Mouse (Mus musculus): ENCODE data around the gene Dand5. TPM values are rescaled to one million over a fixed set of nuclear protein-coding genes. Genes with fewer than 3 reads are reported as not detected.
A peak's percentile ranks its signal among the peaks of the same experiment; 100 is the strongest.

Gene Dand5
- total RNA-seq, 1 experiment from 2014 or later, result 2.8 TPM

DNA sequence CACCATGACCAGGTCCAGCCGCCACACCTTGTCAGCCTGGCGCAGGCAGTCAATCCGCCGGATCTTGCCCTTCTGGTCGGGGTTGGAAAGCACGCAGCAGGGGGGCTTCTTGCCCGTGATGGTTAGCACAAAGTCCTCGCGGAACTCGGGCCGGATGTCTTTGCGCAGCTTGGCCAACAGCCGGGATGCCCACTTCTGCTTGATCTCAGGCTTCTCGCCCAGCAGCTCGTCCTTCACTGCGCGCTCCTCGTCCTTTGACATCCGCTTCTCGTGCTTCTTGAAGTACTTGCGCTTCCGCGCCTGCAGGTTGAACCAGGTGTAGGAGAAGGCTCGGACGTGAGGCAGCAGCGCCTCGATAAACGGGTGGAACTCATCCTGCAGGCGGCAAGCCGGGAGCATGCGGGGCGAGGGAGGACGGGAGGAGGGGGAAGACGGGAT, 50.7 kb downstream of the Dand5 start:
- ATAC-seq (replicated peaks; ENCODE audit: low read depth, poor library complexity, severe bottlenecking), result peak; percentile 30

DNA sequence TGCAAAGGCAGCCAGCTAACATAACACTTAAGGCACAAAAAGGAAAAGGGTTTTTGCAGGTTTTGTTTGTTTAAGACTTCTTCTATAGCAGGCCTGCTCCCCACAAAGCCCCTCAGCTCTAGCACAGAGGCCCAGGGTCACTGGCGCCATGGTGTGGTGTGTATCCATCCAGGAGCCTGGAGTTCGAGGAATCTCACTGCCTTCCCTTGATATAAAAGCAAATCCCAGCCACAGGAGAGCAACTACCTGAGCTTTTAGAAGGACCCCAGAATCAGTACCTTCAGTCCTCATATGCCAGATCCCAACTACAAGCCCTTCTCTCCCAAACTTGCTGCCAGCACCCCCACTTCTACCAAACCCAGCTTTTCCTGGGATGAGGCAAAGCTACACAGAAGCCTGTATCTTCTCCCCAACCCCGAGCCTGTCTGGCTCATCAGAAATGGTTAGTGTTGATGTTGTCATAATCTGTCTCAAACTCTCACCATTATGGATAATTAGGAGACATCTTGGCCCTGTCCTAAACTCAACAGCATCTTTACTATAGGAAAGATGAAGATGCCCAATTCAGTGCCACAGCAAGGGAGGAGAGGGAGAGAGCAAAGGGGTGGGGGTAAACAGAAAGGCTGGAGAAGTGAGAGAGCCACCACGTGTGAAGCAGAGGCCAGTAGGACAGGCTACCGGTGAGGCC, 51.5 kb downstream of the Dand5 start:
- ATAC-seq (replicated peaks; ENCODE audit: low read depth, poor library complexity, severe bottlenecking), result no peak

DNA sequence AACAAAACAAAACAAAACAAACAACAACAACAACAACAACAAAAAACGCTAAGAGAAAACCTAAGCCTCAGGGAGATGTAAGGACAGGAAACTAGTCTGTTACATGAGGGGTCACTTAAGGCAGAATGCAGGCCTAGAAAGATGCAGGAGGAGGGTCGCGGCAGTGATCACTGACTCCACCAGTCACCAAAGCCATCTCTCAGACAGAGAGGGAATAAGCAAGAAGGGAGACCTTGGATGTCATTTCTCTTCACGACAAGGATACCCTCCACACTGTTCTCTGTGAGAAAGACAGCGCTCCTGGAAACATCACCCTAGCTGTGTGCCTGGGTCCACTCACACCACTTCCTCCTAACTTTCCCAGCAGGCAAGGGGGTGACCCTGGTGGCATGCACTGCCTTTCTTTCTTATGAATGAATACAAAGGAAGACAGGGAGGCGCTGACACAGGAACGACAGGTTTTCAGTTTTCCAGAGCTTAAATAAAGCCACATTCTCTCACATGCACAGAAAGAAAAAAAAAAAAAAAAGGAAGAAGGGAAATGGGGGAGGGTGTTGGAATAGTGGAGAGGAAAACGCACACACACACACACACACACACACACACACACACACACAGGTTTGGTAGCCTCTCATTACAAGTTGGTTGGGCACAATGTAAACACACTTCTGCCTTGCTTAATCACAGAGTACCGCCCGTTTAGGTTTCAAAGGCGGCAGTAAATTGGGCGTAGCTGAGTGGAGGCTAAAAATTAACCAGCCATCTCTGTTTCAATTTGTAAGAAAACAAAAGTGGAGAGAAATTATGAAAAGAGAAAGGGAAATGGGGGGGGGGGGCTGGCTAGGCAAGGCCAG, 52.3 kb downstream of the Dand5 start:
- no peak for ATAC-seq (replicated peaks; ENCODE audit: low read depth, poor library complexity, severe bottlenecking)

DNA sequence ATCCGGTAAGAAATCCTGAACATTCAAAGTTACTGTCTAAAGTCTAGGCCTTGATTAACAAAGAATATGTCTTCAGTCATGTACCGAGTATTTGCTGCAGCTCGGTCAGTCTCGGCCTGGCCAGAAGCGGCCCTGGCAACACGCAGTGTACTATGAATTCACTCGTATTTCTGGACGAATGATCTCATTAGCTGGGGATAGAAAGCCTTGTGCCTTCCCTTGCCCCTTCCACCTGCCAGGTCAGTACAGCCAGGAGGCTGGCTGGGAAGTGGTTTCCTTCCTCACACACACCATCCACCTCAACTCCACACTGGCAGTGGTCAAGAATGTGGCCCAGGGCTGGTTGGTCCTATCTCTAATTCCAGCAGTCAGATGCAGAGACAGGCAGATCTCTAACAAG, 53.3 kb downstream of the Dand5 start:
- ATAC-seq (replicated peaks; ENCODE audit: low read depth, poor library complexity, severe bottlenecking), result no peak

DNA sequence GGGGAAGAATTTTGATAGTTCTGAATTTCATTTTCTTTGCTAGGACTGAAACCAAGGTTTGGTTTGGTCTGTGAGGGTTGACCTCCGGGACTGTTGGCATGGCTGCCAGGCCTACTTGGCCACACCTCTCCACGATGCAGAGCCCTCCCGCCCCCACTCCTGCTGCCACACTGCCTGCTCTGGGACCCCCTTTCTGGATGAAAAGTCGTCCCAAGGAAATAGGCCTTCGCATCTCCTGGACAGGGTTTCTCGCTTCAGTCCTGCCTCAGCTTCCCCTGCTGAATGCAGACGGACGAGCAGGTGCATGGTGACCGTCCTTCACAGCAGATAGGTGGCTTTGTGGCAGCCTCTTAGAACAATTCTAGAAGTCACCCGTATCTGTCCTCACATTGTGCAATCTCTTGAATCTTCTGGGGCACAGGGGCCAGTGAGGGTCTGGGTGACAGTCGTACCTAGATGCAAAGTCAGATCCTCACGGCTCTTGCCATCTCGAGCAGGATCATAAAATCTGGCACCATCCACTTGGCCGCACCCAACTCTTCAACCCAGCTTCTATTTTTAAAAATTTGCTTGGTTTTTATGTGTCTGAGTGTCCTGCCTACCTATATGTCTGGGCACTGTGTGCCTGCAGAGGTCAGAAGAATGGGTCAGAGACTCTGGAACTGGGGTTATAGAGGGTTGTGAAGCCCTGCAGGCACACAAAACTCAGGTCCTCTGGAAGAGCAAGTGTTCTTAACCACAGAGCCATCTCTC, 54.1 kb downstream of the Dand5 start:
- no peak for ATAC-seq (replicated peaks; ENCODE audit: low read depth, poor library complexity, severe bottlenecking)

DNA sequence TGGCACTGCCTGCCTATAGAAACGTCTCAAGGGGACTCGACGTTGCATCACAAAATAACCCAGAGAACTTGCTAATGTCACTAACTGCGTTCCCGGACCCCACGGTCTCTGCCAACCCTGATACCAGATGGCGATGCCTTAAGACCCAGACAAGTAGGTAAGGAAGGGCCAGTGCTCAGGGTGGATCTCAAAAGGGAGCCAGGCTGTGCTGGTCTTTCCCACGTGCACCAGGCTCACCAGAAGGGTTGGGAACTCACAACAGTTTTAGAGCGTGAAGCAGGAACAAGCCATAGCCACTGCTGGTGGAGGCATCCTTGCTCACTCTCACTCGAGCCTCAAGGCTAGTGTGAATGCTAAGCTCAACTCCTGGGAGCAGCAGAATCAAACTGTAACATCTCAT, 55.4 kb downstream of the Dand5 start:
- no peak for ATAC-seq (replicated peaks; ENCODE audit: low read depth, poor library complexity, severe bottlenecking)

DNA sequence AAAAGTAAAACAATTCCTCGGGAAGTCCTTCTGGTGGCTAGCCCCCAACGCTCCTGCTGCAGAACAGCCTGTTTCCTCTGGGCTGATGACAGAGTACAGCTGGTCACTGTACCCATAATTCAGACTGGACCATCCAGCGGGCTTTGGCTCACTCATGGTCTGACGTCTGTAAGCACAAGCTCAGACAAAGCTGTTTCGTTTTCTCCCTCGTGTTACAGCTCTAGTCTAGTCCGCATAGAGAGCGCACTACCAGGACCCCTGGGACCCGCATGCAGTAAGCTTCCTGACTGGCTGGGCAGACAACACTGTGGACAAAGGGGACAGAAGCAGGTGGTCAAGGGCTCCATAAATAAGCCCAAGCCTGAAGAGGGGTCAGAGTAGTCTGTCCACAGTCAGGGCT, 56.2 kb downstream of the Dand5 start:
- no peak for ATAC-seq (replicated peaks; ENCODE audit: low read depth, poor library complexity, severe bottlenecking)

DNA sequence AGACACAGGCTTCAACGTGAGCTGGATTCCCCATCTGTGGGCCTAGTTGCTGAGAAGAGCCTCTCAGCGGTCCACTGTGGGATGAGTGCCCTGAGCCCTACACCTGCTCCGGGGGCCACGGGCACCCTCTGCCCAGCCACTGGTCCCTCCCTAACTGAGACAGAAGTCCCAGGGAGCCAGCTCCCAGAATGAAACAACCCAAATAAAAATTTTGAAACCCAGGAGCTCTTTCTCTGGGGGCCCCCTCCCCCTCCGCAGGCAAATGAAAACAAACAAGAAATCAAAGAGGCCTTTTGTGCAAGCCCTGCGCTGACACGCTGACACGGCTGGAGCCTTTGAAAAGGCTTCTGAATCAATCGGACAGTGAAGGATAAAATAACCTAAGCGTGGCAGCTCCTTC, 57.0 kb downstream of the Dand5 start:
- ATAC-seq (replicated peaks; ENCODE audit: low read depth, poor library complexity, severe bottlenecking), result no peak

Other genes starting within 250 kb of the Dand5 start
- 73.6 and 80.7 TPM in 2 replicates for gene Ier2, start 160.0 kb downstream of the Dand5 start, total RNA-seq (2017)
- 85.0 and 102 TPM in 2 replicates for gene Trmt1, start 136.5 kb downstream of the Dand5 start, total RNA-seq (2017)
- gene Nacc1, start 135.0 kb downstream of the Dand5 start, total RNA-seq (2017), result 46.5 and 55.3 TPM in 2 replicates
- 38.8 and 47.8 TPM in 2 replicates for gene Lyl1, start 121.4 kb downstream of the Dand5 start, total RNA-seq (2017)
- 13.2 and 22.4 TPM in 2 replicates for gene G430095P16Rik, start 99.8 kb downstream of the Dand5 start, total RNA-seq (2017)
- gene Nfix, start 22.5 kb downstream of the Dand5 start, total RNA-seq (2017), result 11.6 and 15.5 TPM in 2 replicates
- 56.5 and 63.7 TPM in 2 replicates for gene Gadd45gip1, start 8.7 kb upstream of the Dand5 start, total RNA-seq (2017)
- gene Rad23a, start 17.8 kb upstream of the Dand5 start, total RNA-seq (2017), result 30.0 and 45.4 TPM in 2 replicates
- gene Calr, start 24.1 kb upstream of the Dand5 start, total RNA-seq (2017), result 1,972 and 2,060 TPM in 2 replicates
- 130 and 162 TPM in 2 replicates for gene Farsa, start 34.2 kb upstream of the Dand5 start, total RNA-seq (2017)
- gene Syce2, start 49.3 kb upstream of the Dand5 start, total RNA-seq (2017), result 138 and 142 TPM in 2 replicates
- 16.4 and 25.2 TPM in 2 replicates for gene Gcdh, start 71.1 kb upstream of the Dand5 start, total RNA-seq (2017)
- gene Klf1, start 79.1 kb upstream of the Dand5 start, total RNA-seq (2017), result 71.2 and 79.8 TPM in 2 replicates
- 41.0 and 47.0 TPM in 2 replicates for gene Dnase2a, start 85.7 kb upstream of the Dand5 start, total RNA-seq (2017)
- not detected in 2 replicates for gene Mast1, start 114.5 kb upstream of the Dand5 start, total RNA-seq (2017)
- not detected in 2 replicates for gene Rtbdn, start 124.2 kb upstream of the Dand5 start, total RNA-seq (2017)
- not detected in 2 replicates for gene Gm49661, start 146.6 kb upstream of the Dand5 start, total RNA-seq (2017)
- 631 and 634 TPM in 2 replicates for gene Prdx2, start 146.8 kb upstream of the Dand5 start, total RNA-seq (2017)
- 95.8 and 148 TPM in 2 replicates for gene Rnaseh2a, start 146.9 kb upstream of the Dand5 start, total RNA-seq (2017)
- 82.2 and 102 TPM in 2 replicates for gene Junb, start 155.9 kb upstream of the Dand5 start, total RNA-seq (2017)
- gene Hook2, start 167.8 kb upstream of the Dand5 start, total RNA-seq (2017), result 9.2 and 13.5 TPM in 2 replicates
- not detected in 2 replicates for gene Best2, start 191.7 kb upstream of the Dand5 start, total RNA-seq (2017)
- gene Asna1, start 202.5 kb upstream of the Dand5 start, total RNA-seq (2017), result 52.3 and 52.6 TPM in 2 replicates
- 202 and 410 TPM in 2 replicates for gene Trir, start 204.0 kb upstream of the Dand5 start, total RNA-seq (2017)
- 15.5 and 23.2 TPM in 2 replicates for gene Tnpo2, start 214.1 kb upstream of the Dand5 start, total RNA-seq (2017)
- gene Fbxw9, start 237.2 kb upstream of the Dand5 start, total RNA-seq (2017), result 3.9 and 8.4 TPM in 2 replicates
- not detected in 2 replicates for gene Gm5741, start 245.2 kb upstream of the Dand5 start, total RNA-seq (2017)
- 29.8 and 34.1 TPM in 2 replicates for gene Dhps, start 248.9 kb upstream of the Dand5 start, total RNA-seq (2017)

All from common myeloid progenitor, adult 5-6 weeks (primary cell).